Mouse (Mus musculus): ENCODE results near the gene Svs5.

Gene Svs5

GRCm38 (mm10) chr2:164381726-164382125 lies 49.2 kb downstream of the Svs5 start:
- no peak for DNase-seq

- DNase-seq, result no peak
Measured at GRCm38 (mm10) chr2:164382971-164383370, 50.4 kb downstream of the Svs5 start.

Measured in kidney, adult 9 months (tissue).